Mouse (Mus musculus): ENCODE measurements around the gene Lrrc9. TPM values are rescaled to one million over a fixed set of nuclear protein-coding genes. Genes with fewer than 3 reads are reported as not detected.

Lrrc9 gene
- 1 to 10 TPM; 1.5 to 3.3 (median 2.4) TPM for total RNA-seq (2022)

GRCm38 (mm10) chr12:72441839-72442576 is at the start of gene Lrrc9:
Gene Lrrc9 (plus strand): TSS chr12:72441866.
- DNase-seq, result peak; percentile 33

GRCm38 (mm10) chr12:72393046-72393805 is 48.4 kb upstream of the Lrrc9 start:
- DNase-seq, result no peak

- no peak for DNase-seq
Measured at GRCm38 (mm10) chr12:72405031-72405430, 36.6 kb upstream of the Lrrc9 start.

GRCm38 (mm10) chr12:72407146-72407545 is 34.5 kb upstream of the Lrrc9 start:
- no peak for DNase-seq

- DNase-seq, result no peak
Measured at GRCm38 (mm10) chr12:72407721-72408110, 34.0 kb upstream of the Lrrc9 start.

- peak; percentile 31 for DNase-seq
Measured at GRCm38 (mm10) chr12:72408111-72408891, 33.4 kb upstream of the Lrrc9 start.

- DNase-seq, result no peak
Measured at GRCm38 (mm10) chr12:72408954-72409353, 32.7 kb upstream of the Lrrc9 start, which contains the start of gene Rtn1. Gene Rtn1 (minus strand): TSS chr12:72409054.

- DNase-seq, result no peak
Measured at GRCm38 (mm10) chr12:72417762-72418161, 23.9 kb upstream of the Lrrc9 start.

GRCm38 (mm10) chr12:72422681-72423080 is 19.0 kb upstream of the Lrrc9 start:
- no peak for DNase-seq

GRCm38 (mm10) chr12:72427722-72428126 is 13.9 kb upstream of the Lrrc9 start:
- peak; percentile 20 for DNase-seq

GRCm38 (mm10) chr12:72432209-72432608 is 9.5 kb upstream of the Lrrc9 start:
- no peak for DNase-seq

GRCm38 (mm10) chr12:72433241-72433865 is 8.3 kb upstream of the Lrrc9 start:
- no peak for DNase-seq

GRCm38 (mm10) chr12:72437676-72438341 is 3.9 kb upstream of the Lrrc9 start:
- no peak for DNase-seq

GRCm38 (mm10) chr12:72438961-72439480 is 2.6 kb upstream of the Lrrc9 start:
- DNase-seq, result no peak

GRCm38 (mm10) chr12:72453941-72454340 is 12.3 kb downstream of the Lrrc9 start:
- no peak for DNase-seq

GRCm38 (mm10) chr12:72461191-72461893 is 19.7 kb downstream of the Lrrc9 start:
- DNase-seq, result no peak

- no peak for DNase-seq
Measured at GRCm38 (mm10) chr12:72461894-72462530, 20.3 kb downstream of the Lrrc9 start.

GRCm38 (mm10) chr12:72465826-72466501 is 24.3 kb downstream of the Lrrc9 start:
- DNase-seq, result no peak

GRCm38 (mm10) chr12:72467269-72467668 is 25.6 kb downstream of the Lrrc9 start:
- no peak for DNase-seq

GRCm38 (mm10) chr12:72467789-72468188 is 26.1 kb downstream of the Lrrc9 start:
- DNase-seq, result no peak

Measured in adrenal gland, adult 8-10 months (tissue).